Mouse (Mus musculus): ENCODE data around the gene Ppp2r2c.

DNA sequence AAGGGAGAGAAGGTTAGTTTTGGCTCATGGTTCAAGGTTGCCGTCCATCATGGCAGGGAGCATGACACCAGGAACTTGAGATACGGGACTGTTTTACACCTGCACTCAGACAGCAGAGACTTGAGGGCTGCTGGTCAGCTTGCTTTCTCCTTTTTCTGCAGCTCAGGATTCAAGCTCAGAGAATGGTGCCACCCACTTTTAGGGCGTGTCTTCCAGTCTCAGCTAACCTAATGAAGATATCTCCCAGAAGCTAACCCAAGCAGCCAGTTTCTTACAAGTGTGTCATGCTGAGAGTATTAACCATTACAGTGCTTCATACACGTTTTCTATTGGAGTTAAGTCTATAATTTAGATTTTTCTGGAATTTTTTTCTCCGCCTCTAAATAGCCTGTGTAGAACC, 76.2 kb downstream of the Ppp2r2c start:
- TF ChIP-seq POLR2A (IDR thresholded peaks at IDR 0.05; ENCODE audit: borderline replicate concordance, extremely low read depth, low read depth, low read length) = no peak
- TF ChIP-seq CTCF (IDR thresholded peaks at IDR 0.05; ENCODE audit: insufficient read depth, low read length) = no peak

All from lung, adult 2 months (tissue).